Mouse (Mus musculus): ENCODE results near the gene Gm20696. TPM values are rescaled to one million over a fixed set of nuclear protein-coding genes. Genes with fewer than 3 reads are reported as not detected.

Gm20696 gene
- polyA plus RNA-seq (2015; fragmentation: Nextera tagmentation; extraction: Ambion mirVana), result 3.4 and 4.1 TPM in 2 replicates

DNA sequence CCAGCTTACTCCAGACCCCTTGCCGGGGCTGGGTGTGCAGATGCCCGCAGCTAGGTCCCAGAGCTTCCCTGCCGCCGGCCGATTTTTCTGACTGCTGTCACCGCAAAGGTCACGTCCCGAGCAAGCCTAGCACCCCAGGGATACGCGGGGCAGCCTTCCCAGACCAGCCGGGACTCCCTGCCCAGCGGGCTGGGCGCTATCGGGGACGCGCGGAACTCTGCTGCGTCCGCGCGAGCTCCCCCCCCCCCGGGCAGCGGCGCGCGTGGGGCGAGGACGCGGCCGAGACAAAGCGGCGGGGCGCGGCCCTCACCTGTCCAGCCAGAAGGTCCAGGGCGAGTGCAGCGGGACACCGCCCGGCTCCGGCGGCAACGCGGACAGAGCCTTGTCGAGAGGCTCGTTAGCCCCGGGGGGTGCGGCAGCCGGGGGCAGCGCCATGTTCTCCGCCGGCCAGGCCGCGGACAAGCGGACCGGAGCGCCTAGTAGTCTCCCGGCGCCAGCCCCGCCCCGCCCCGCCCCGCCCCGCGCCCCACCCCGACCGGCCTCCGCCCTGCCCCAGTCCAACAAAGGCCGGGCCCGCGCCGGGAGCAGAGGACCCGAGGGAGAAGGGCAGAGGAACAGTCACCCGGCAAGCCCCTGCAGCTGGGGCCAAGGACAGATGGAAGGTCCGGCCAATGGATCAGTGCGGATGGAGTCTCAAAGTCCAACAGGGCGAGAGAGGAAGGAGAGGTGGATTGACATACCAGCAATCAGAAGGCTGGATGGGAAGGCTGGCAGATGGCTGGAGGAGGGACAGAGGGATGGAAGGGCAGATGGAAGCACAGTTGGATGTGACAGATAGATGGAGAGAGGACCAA lies at the start of gene Gm20696, which contains the start of gene Eif4e3:
Gm20696 (minus strand) TSS at position 480 of the 854 bp plus-strand sequence.
Eif4e3 (minus strand) TSS at position 454 of the 854 bp plus-strand sequence.
- Histone ChIP-seq H3K9ac (peak within 1 kb of the TSS; percentile 68), H3K27ac (replicated peaks) (peak within 1 kb of the TSS; percentile 75), H3K4me2 (peak within 1 kb of the TSS; percentile 94), H3K4me1 (replicated peaks) (peaks cover 64% of the 10 kb centered on the region), H3K9me3 (no peaks in the 10 kb centered on the region), H3K27me3 (0 out of 2 replicates have a peak, but pooled peaks cover 4% of the 10 kb centered on the region), H3K36me3 (no peaks in the 10 kb centered on the region), H3K4me3 (peak within 1 kb of the TSS; percentile 59)
- ATAC-seq (ENCODE audit: low FRiP score, low read depth), result peak; percentile 55
- WGBS, result under 1% methylated on average over 63 of the region's 75 CpGs

- Histone ChIP-seq H3K36me3 (no peaks in the 10 kb centered on the region), H3K9ac (no peak overlapping the region), H3K4me2 (no peak overlapping the region), H3K9me3 (no peaks in the 10 kb centered on the region), H3K27me3 (peaks cover 11% of the 10 kb centered on the region; the same call in 1 of the 2 replicates), H3K4me1 (replicated peaks) (no peaks in the 10 kb centered on the region), H3K4me3 (no peak overlapping the region), H3K27ac (replicated peaks) (no peak overlapping the region)
- 74% methylated on average over 5 of the region's 6 CpGs for WGBS
- no peak for ATAC-seq (ENCODE audit: low FRiP score, low read depth)
Observed at GRCm38 (mm10) chr6:99715913-99716312, 49.3 kb upstream of the Gm20696 start.

- no peak overlapping the region for H3K27ac ChIP-seq (replicated peaks)
- ATAC-seq (ENCODE audit: low FRiP score, low read depth), result no peak
- H3K4me2 ChIP-seq, result no peak overlapping the region
- no peaks in the 10 kb centered on the region for H3K9me3 ChIP-seq
- H3K27me3 ChIP-seq, result peaks cover 8% of the 10 kb centered on the region; the same call in 1 of the 2 replicates
- no peaks in the 10 kb centered on the region for H3K36me3 ChIP-seq
- H3K9ac ChIP-seq, result no peak overlapping the region
- H3K4me3 ChIP-seq, result no peak overlapping the region
- WGBS, result 65% methylated on average over 6 of the region's 6 CpGs
- no peaks in the 10 kb centered on the region for H3K4me1 ChIP-seq (replicated peaks)
Observed at GRCm38 (mm10) chr6:99715191-99715590, 48.6 kb upstream of the Gm20696 start.

DNA sequence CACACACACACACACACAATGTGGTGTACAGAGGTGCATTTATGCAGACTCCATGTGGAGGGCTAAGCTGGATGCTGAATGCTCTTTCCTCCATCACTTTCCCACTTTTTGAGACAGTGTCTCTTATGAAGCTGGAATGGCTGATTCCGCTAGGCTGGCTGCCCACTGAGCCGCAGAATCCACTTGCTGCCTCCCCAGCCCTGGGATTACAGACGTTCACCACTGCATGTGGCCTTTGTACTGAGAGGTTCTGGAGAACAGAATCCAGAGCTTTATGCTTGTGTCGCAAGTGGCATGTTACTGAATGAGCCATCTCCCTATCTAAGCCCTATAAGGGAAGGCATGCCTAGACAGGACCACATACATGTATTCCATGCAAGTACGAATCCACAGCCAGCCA lies 46.7 kb upstream of the Gm20696 start:
- WGBS, result 85% methylated on average over 5 of the region's 5 CpGs
- ATAC-seq (ENCODE audit: low FRiP score, low read depth), result no peak

GRCm38 (mm10) chr6:99711576-99712101 lies 45.0 kb upstream of the Gm20696 start:
- Histone ChIP-seq H3K36me3 (no peaks in the 10 kb centered on the region), H3K9me3 (no peaks in the 10 kb centered on the region), H3K4me3 (no peak overlapping the region), H3K4me2 (no peak overlapping the region), H3K27ac (replicated peaks) (no peak overlapping the region), H3K4me1 (replicated peaks) (no peaks in the 10 kb centered on the region), H3K27me3 (peaks cover 6% of the 10 kb centered on the region; the same call in 1 of the 2 replicates), H3K9ac (no peak overlapping the region)
- no peak for ATAC-seq (ENCODE audit: low FRiP score, low read depth)
- 69% methylated on average over 11 of the region's 11 CpGs for WGBS

More for the DNA sequence above, 46.7 kb upstream of the Gm20696 start:
- peaks cover 8% of the 10 kb centered on the region; the same call in 1 of the 2 replicates for H3K27me3 ChIP-seq
- H3K4me3 ChIP-seq, result no peak overlapping the region
- H3K4me2 ChIP-seq, result no peak overlapping the region
- H3K27ac ChIP-seq (replicated peaks), result no peak overlapping the region
- no peaks in the 10 kb centered on the region for H3K36me3 ChIP-seq
- H3K9me3 ChIP-seq, result no peaks in the 10 kb centered on the region
- no peak overlapping the region for H3K9ac ChIP-seq
- no peaks in the 10 kb centered on the region for H3K4me1 ChIP-seq (replicated peaks)

DNA sequence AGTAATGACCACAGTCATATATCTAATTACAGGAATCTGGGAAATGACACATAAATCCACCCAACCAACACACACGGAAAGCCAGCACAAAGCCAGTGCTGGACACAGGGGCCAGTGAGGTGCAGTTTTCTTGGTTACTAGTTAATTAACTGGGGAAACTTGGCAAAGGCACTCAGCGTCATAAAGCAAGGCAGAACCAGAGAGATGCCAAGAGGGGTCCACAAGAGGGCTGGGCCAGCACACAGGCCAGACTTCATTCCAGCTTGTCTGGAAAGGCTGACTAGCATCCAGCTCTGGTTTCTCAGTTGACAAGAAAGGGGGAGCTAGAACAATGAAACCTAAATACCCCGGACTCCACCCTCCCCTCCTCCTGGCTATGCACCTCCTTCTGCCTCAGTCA lies 33.9 kb upstream of the Gm20696 start:
- Histone ChIP-seq H3K36me3 (no peaks in the 10 kb centered on the region), H3K27me3 (no peaks in the 10 kb centered on the region), H3K9me3 (no peaks in the 10 kb centered on the region), H3K4me1 (replicated peaks) (peaks cover 4% of the 10 kb centered on the region; the same call in 1 of the 2 replicates), H3K4me2 (no peak overlapping the region), H3K9ac (no peak overlapping the region), H3K27ac (replicated peaks) (no peak overlapping the region), H3K4me3 (no peak overlapping the region)
- 56% methylated on average over 3 of the region's 3 CpGs for WGBS
- 0 out of 2 replicates have a peak, but pooled peaks have one; percentile 30 for ATAC-seq (ENCODE audit: low FRiP score, low read depth)

GRCm38 (mm10) chr6:99692916-99693841 lies 26.6 kb upstream of the Gm20696 start:
- no peak; the same call in none of the 2 replicates for ATAC-seq (ENCODE audit: low FRiP score, low read depth)
- H3K9ac ChIP-seq, result peak overlapping the region; percentile 81
- H3K36me3 ChIP-seq, result no peaks in the 10 kb centered on the region
- under 1% methylated on average over 107 of the region's 110 CpGs for WGBS
- peak overlapping the region; percentile 91 for H3K27ac ChIP-seq (replicated peaks)
- no peaks in the 10 kb centered on the region for H3K9me3 ChIP-seq
- peak overlapping the region; percentile 80 for H3K4me2 ChIP-seq
- H3K27me3 ChIP-seq, result no peaks in the 10 kb centered on the region
- peaks cover 33% of the 10 kb centered on the region for H3K4me1 ChIP-seq (replicated peaks)
- peak overlapping the region; percentile 63 for H3K4me3 ChIP-seq

GRCm38 (mm10) chr6:99692206-99692915 lies 25.8 kb upstream of the Gm20696 start, which contains the start of gene Gpr27:
Gene Gpr27, plus strand, starts transcription at chr6:99692679.
- under 1% methylated on average over 59 of the region's 112 CpGs for WGBS
- Histone ChIP-seq H3K4me3 (peak within 1 kb of the TSS; percentile 63), H3K9ac (peak within 1 kb of the TSS; percentile 81), H3K36me3 (no peaks in the 10 kb centered on the region), H3K27ac (replicated peaks) (peak within 1 kb of the TSS; percentile 91), H3K4me2 (peak within 1 kb of the TSS; percentile 80), H3K27me3 (no peaks in the 10 kb centered on the region), H3K9me3 (no peaks in the 10 kb centered on the region), H3K4me1 (replicated peaks) (peaks cover 33% of the 10 kb centered on the region)
- peak; percentile 83 for ATAC-seq (ENCODE audit: low FRiP score, low read depth)

GRCm38 (mm10) chr6:99691666-99692205 lies 25.1 kb upstream of the Gm20696 start:
- H3K27me3 ChIP-seq, result no peaks in the 10 kb centered on the region

GRCm38 (mm10) chr6:99688513-99688912 lies 21.9 kb upstream of the Gm20696 start:
- Histone ChIP-seq H3K27me3 (no peaks in the 10 kb centered on the region), H3K9ac (no peak overlapping the region)

More at GRCm38 (mm10) chr6:99691666-99692205, 25.1 kb upstream of the Gm20696 start:
- H3K4me3 ChIP-seq, result peak overlapping the region; percentile 63
- 6% methylated on average over 25 of the region's 25 CpGs for WGBS
- ATAC-seq (ENCODE audit: low FRiP score, low read depth), result peak; percentile 27
- H3K36me3 ChIP-seq, result no peaks in the 10 kb centered on the region
- peak overlapping the region; percentile 91 for H3K27ac ChIP-seq (replicated peaks)
- no peaks in the 10 kb centered on the region for H3K9me3 ChIP-seq
- H3K4me2 ChIP-seq, result peak overlapping the region; percentile 80
- peak overlapping the region; percentile 81 for H3K9ac ChIP-seq
- H3K4me1 ChIP-seq (replicated peaks), result peaks cover 33% of the 10 kb centered on the region

More at GRCm38 (mm10) chr6:99688513-99688912, 21.9 kb upstream of the Gm20696 start:
- peaks cover 11% of the 10 kb centered on the region for H3K4me1 ChIP-seq (replicated peaks)
- H3K4me3 ChIP-seq, result no peak overlapping the region
- no peak overlapping the region for H3K27ac ChIP-seq (replicated peaks)
- no peaks in the 10 kb centered on the region for H3K9me3 ChIP-seq
- no peak for ATAC-seq (ENCODE audit: low FRiP score, low read depth)
- 81% methylated on average over 6 of the region's 6 CpGs for WGBS
- no peak overlapping the region for H3K4me2 ChIP-seq
- H3K36me3 ChIP-seq, result no peaks in the 10 kb centered on the region

All from hindbrain, embryonic 15.5 days (tissue).